Mouse (Mus musculus): ENCODE measurements around the gene Kctd5. TPM values are rescaled to one million over a fixed set of nuclear protein-coding genes. Genes with fewer than 3 reads are reported as not detected.

Gene Kctd5
- polyA plus RNA-seq, 1 experiment from 2014 or later, result 79.9 TPM

GRCm38 (mm10) chr17:24084593-24084992 lies 11.3 kb upstream of the Kctd5 start:
- ATAC-seq (ENCODE audit: low FRiP score), result no peak
- WGBS, result 79% methylated on average over 1 of the region's 1 CpGs

GRCm38 (mm10) chr17:24077101-24077500 lies 3.8 kb upstream of the Kctd5 start:
- Histone ChIP-seq H3K4me2 (replicated peaks) (no peak overlapping the region), H3K36me3 (replicated peaks; ENCODE audit: control insufficient read depth, insufficient read depth) (peaks cover 59% of the 10 kb centered on the region), H3K27ac (no peak overlapping the region), H3K9ac (no peak overlapping the region), H3K9me3 (ENCODE audit: control insufficient read depth, low read length) (no peaks in the 10 kb centered on the region), H3K4me3 (replicated peaks; ENCODE audit: low read length) (no peak overlapping the region), H3K27me3 (ENCODE audit: control insufficient read depth, insufficient read depth, low read length) (no peaks in the 10 kb centered on the region), H3K4me1 (replicated peaks; ENCODE audit: control insufficient read depth, insufficient read depth, low read length) (peaks cover 5% of the 10 kb centered on the region)
- DNase-seq (ENCODE audit: low spot score), result no peak
- ATAC-seq (ENCODE audit: low FRiP score), result no peak
- WGBS, result 84% methylated on average over 2 of the region's 2 CpGs

More at GRCm38 (mm10) chr17:24084593-24084992, 11.3 kb upstream of the Kctd5 start:
- Histone ChIP-seq H3K9ac (no peak overlapping the region), H3K4me1 (replicated peaks; ENCODE audit: control insufficient read depth, insufficient read depth, low read length) (no peaks in the 10 kb centered on the region), H3K27me3 (ENCODE audit: control insufficient read depth, insufficient read depth, low read length) (no peaks in the 10 kb centered on the region), H3K4me3 (replicated peaks; ENCODE audit: low read length) (no peak overlapping the region), H3K27ac (no peak overlapping the region), H3K36me3 (replicated peaks; ENCODE audit: control insufficient read depth, insufficient read depth) (peaks cover 76% of the 10 kb centered on the region), H3K4me2 (replicated peaks) (no peak overlapping the region), H3K9me3 (ENCODE audit: control insufficient read depth, low read length) (no peaks in the 10 kb centered on the region)
- no peak for DNase-seq (ENCODE audit: low spot score)

GRCm38 (mm10) chr17:24069531-24069930 lies 3.8 kb downstream of the Kctd5 start:
- 94% methylated on average over 3 of the region's 3 CpGs for WGBS
- Histone ChIP-seq H3K27me3 (ENCODE audit: control insufficient read depth, insufficient read depth, low read length) (no peaks in the 10 kb centered on the region), H3K4me2 (replicated peaks) (no peak overlapping the region), H3K36me3 (replicated peaks; ENCODE audit: control insufficient read depth, insufficient read depth) (0 out of 2 replicates have a peak, but pooled peaks cover 5% of the 10 kb centered on the region), H3K27ac (no peak overlapping the region), H3K4me3 (replicated peaks; ENCODE audit: low read length) (no peak overlapping the region), H3K9ac (no peak overlapping the region), H3K4me1 (replicated peaks; ENCODE audit: control insufficient read depth, insufficient read depth, low read length) (peaks cover 17% of the 10 kb centered on the region), H3K9me3 (ENCODE audit: control insufficient read depth, low read length) (no peaks in the 10 kb centered on the region)
- ATAC-seq (ENCODE audit: low FRiP score) (no peak), DNase-seq (ENCODE audit: low spot score) (no peak)

- Histone ChIP-seq H3K9me3 (ENCODE audit: control insufficient read depth, low read length) (no peaks in the 10 kb centered on the region), H3K27ac (no peak overlapping the region), H3K27me3 (ENCODE audit: control insufficient read depth, insufficient read depth, low read length) (no peaks in the 10 kb centered on the region), H3K9ac (no peak overlapping the region), H3K36me3 (replicated peaks; ENCODE audit: control insufficient read depth, insufficient read depth) (0 out of 2 replicates have a peak, but pooled peaks cover 4% of the 10 kb centered on the region), H3K4me2 (replicated peaks) (no peak overlapping the region), H3K4me3 (replicated peaks; ENCODE audit: low read length) (no peak overlapping the region), H3K4me1 (replicated peaks; ENCODE audit: control insufficient read depth, insufficient read depth, low read length) (peaks cover 17% of the 10 kb centered on the region)
- WGBS, result 86% methylated on average over 5 of the region's 5 CpGs
- DNase-seq (ENCODE audit: low spot score), result no peak
- ATAC-seq (ENCODE audit: low FRiP score), result no peak
These were observed 5.0 kb downstream of the Kctd5 start for GRCm38 (mm10) chr17:24068271-24068670.

- Histone ChIP-seq H3K36me3 (replicated peaks; ENCODE audit: control insufficient read depth, insufficient read depth) (peaks cover 33% of the 10 kb centered on the region), H3K4me1 (replicated peaks; ENCODE audit: control insufficient read depth, insufficient read depth, low read length) (no peaks in the 10 kb centered on the region), H3K9me3 (ENCODE audit: control insufficient read depth, low read length) (no peaks in the 10 kb centered on the region), H3K27me3 (ENCODE audit: control insufficient read depth, insufficient read depth, low read length) (no peaks in the 10 kb centered on the region), H3K4me2 (replicated peaks) (no peak overlapping the region), H3K9ac (no peak overlapping the region), H3K4me3 (replicated peaks; ENCODE audit: low read length) (no peak overlapping the region), H3K27ac (no peak overlapping the region)
- WGBS, result 76% methylated on average over 4 of the region's 4 CpGs
- DNase-seq (ENCODE audit: low spot score), result no peak
- ATAC-seq (ENCODE audit: low FRiP score), result 0 out of 2 replicates have a peak, but pooled peaks have one; percentile 14
These were observed 10.7 kb downstream of the Kctd5 start for GRCm38 (mm10) chr17:24062459-24063155.

GRCm38 (mm10) chr17:24057730-24058245 lies 15.5 kb downstream of the Kctd5 start:
- WGBS, result 91% methylated on average over 5 of the region's 5 CpGs
- Histone ChIP-seq H3K4me3 (replicated peaks; ENCODE audit: low read length) (no peak overlapping the region), H3K4me2 (replicated peaks) (no peak overlapping the region), H3K4me1 (replicated peaks; ENCODE audit: control insufficient read depth, insufficient read depth, low read length) (no peaks in the 10 kb centered on the region), H3K9me3 (ENCODE audit: control insufficient read depth, low read length) (no peaks in the 10 kb centered on the region), H3K27me3 (ENCODE audit: control insufficient read depth, insufficient read depth, low read length) (no peaks in the 10 kb centered on the region), H3K9ac (no peak overlapping the region), H3K27ac (no peak overlapping the region), H3K36me3 (replicated peaks; ENCODE audit: control insufficient read depth, insufficient read depth) (peaks cover 75% of the 10 kb centered on the region)
- ATAC-seq (ENCODE audit: low FRiP score) (no peak), DNase-seq (ENCODE audit: low spot score) (no peak)

GRCm38 (mm10) chr17:24056636-24057625 lies 16.4 kb downstream of the Kctd5 start:
- Histone ChIP-seq H3K4me2 (replicated peaks) (no peak overlapping the region), H3K27ac (no peak overlapping the region), H3K36me3 (replicated peaks; ENCODE audit: control insufficient read depth, insufficient read depth) (peaks cover 84% of the 10 kb centered on the region), H3K9ac (no peak overlapping the region), H3K27me3 (ENCODE audit: control insufficient read depth, insufficient read depth, low read length) (no peaks in the 10 kb centered on the region), H3K9me3 (ENCODE audit: control insufficient read depth, low read length) (no peaks in the 10 kb centered on the region), H3K4me1 (replicated peaks; ENCODE audit: control insufficient read depth, insufficient read depth, low read length) (no peaks in the 10 kb centered on the region), H3K4me3 (replicated peaks; ENCODE audit: low read length) (no peak overlapping the region)
- no peak for ATAC-seq (ENCODE audit: low FRiP score)
- DNase-seq (ENCODE audit: low spot score), result no peak
- 95% methylated on average over 14 of the region's 14 CpGs for WGBS

- Histone ChIP-seq H3K9ac (no peak overlapping the region), H3K4me1 (replicated peaks; ENCODE audit: control insufficient read depth, insufficient read depth, low read length) (no peaks in the 10 kb centered on the region), H3K4me2 (replicated peaks) (no peak overlapping the region), H3K4me3 (replicated peaks; ENCODE audit: low read length) (no peak overlapping the region), H3K27me3 (ENCODE audit: control insufficient read depth, insufficient read depth, low read length) (no peaks in the 10 kb centered on the region), H3K9me3 (ENCODE audit: control insufficient read depth, low read length) (no peaks in the 10 kb centered on the region), H3K36me3 (replicated peaks; ENCODE audit: control insufficient read depth, insufficient read depth) (peaks cover 64% of the 10 kb centered on the region), H3K27ac (no peak overlapping the region)
- WGBS, result 92% methylated on average over 8 of the region's 8 CpGs
- ATAC-seq (ENCODE audit: low FRiP score), result no peak
- no peak for DNase-seq (ENCODE audit: low spot score)
These were observed 24.3 kb downstream of the Kctd5 start for GRCm38 (mm10) chr17:24049008-24049407.

GRCm38 (mm10) chr17:24048053-24048452 lies 25.2 kb downstream of the Kctd5 start:
- H3K4me2 ChIP-seq (replicated peaks), result no peak overlapping the region
- no peaks in the 10 kb centered on the region for H3K4me1 ChIP-seq (replicated peaks; ENCODE audit: control insufficient read depth, insufficient read depth, low read length)
- WGBS, result 97% methylated on average over 5 of the region's 5 CpGs
- no peak overlapping the region for H3K4me3 ChIP-seq (replicated peaks; ENCODE audit: low read length)
- no peaks in the 10 kb centered on the region for H3K9me3 ChIP-seq (ENCODE audit: control insufficient read depth, low read length)
- H3K9ac ChIP-seq, result no peak overlapping the region
- H3K36me3 ChIP-seq (replicated peaks; ENCODE audit: control insufficient read depth, insufficient read depth), result peaks cover 54% of the 10 kb centered on the region
- no peaks in the 10 kb centered on the region for H3K27me3 ChIP-seq (ENCODE audit: control insufficient read depth, insufficient read depth, low read length)
- ATAC-seq (ENCODE audit: low FRiP score), result no peak
- no peak for DNase-seq (ENCODE audit: low spot score)
- no peak overlapping the region for H3K27ac ChIP-seq

All from hindbrain, embryonic 14.5 days (tissue).